Mouse (Mus musculus): Measurements from ENCODE around the gene Kat2a. TPM values are rescaled to one million over a fixed set of nuclear protein-coding genes. Genes with fewer than 3 reads are reported as not detected.

Kat2a gene
- 11.0 and 11.5 TPM in 2 replicates for total RNA-seq (2015)
- 8.7 and 9.0 TPM in 2 replicates for total RNA-seq (2017)

DNA sequence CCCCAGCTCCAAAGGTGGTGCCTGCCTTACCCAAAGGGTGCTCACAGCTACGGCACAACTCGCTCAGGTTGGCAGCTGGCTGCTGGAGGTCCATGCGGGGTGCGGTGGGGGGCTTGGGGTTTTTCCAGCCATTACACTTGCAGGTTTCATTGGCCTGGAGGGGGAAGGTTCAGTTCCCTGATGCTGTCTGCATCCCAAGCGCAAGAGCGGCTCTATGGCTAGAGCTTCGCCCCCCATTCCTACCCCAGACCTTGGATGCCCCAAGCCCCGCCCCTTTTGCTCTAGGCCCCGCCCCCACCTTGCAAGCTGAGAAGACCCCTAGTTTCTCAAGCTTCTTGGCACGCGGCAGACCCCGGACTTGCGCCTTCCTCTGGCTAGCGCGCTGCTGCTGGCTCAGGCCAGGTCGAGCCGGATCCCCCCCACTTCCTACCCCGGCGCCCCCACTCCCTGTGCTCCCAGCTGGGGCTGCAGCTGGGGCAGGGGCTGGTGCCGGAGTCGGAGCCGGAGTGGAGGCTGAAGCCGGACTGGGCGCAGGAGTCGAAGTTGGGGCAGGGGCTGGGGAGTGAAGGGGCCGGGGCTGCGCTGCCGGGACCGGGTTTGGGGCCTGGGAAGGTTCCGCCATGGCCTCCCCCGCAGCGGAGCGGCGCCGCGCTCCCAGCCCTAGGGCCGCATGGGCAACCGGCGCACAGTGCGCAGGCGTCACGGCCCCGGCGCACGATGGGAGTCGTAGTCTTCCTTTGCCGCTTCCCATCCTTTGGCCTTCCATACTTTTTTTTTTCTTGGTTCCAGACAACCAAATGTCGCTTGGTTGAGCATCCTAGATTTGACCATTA lies at the start of gene Kat2a:
Gene Kat2a (minus strand): TSS at position 683 of the 833 bp plus-strand sequence.
- ATAC-seq (ENCODE audit: poor library complexity, severe bottlenecking) = peak; percentile 56

DNA sequence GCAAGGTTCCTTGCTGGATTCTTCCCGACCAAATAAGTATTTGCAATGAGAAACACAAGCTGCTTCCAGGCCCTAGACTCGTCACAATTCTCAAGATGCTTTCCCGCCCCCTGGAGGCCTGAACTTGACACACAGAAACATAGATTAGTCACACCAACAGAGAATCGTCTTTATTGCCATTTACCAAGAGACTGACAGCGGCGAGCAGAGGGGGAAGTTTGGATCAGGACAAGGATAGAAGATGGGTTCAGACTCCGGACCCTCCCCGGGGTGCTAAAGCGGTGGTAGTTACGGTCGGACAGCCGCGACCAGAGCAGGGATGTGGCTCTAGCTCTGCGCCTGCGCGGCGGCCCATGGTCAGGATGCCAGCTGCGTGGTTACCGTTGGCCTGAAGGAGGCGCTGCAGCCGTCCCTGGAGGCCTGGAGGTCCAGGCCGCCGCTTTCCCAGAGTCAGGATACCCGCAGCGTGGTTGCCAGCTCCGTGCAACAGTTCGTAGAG lies 49.3 kb upstream of the Kat2a start:
- ATAC-seq (ENCODE audit: poor library complexity, severe bottlenecking) = peak; percentile 86

- ATAC-seq (ENCODE audit: poor library complexity, severe bottlenecking) = peak; percentile 70
Measured at GRCm38 (mm10) chr11:100759611-100760233, 47.5 kb upstream of the Kat2a start, which contains the start of gene Kcnh4. Gene Kcnh4 (minus strand): TSS chr11:100759942.

DNA sequence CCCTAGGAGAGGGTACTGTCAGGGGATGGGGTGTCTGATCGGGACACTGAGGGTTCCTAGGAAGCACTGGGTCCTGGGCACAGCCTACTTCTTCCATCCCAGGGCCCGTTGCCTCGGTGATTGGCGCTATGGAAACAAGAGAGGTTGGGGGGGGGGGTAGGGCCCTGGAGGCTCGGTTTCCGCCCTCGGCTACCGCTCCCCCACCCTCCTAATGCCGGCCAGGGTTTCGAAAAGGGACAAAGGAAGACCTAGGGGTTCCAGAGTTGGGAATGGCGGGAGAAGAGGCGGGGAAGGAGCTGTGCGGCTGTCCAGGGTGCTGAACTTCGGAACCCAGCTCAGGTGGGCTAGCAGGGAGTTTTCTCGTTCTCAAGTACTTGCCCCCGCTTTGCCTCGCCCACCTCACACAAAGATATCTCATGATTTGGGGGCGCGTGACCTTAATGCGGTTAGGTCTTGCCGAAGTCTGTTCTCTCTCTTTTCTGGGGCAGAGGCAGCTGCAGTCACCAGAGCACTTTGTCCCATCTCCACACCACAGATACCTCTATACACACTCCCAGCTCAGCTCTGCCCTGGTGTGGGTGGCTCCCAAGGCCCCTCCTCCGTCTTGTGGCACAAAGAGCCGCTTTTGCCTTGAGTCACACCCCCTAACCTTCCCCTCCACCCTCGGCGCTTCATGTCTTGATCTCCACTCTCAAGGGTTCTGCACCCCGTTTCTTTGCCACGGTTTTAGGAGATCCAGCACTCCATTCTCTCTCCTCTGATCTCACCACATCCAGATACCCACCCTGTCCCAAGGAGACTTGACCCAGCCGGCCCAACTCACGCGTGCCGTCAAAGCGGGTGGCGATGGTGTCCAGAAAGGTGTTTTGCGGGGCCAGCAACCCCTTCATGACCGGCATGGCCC lies 46.7 kb upstream of the Kat2a start:
- ATAC-seq (ENCODE audit: poor library complexity, severe bottlenecking) = no peak

DNA sequence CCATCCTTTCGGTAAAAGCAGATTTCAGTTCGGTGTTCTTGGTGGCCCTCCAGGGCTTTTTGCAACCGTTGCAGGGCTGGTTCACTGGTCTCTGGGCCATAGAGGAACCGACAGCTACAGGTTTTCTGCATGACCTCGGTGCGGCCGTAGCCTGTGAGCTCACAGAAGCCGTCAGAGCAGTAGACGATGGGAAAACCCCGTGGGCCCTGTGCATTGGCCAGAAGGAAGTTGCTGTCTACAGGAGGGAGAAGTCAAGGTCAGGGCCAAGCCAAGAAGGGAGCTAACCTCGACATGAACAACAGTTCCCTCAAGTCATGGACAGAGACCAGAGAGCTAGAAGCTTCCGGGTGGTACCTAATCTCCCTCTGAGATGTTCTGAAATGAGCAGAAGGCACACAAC lies 45.3 kb upstream of the Kat2a start:
- no peak for ATAC-seq (ENCODE audit: poor library complexity, severe bottlenecking)

DNA sequence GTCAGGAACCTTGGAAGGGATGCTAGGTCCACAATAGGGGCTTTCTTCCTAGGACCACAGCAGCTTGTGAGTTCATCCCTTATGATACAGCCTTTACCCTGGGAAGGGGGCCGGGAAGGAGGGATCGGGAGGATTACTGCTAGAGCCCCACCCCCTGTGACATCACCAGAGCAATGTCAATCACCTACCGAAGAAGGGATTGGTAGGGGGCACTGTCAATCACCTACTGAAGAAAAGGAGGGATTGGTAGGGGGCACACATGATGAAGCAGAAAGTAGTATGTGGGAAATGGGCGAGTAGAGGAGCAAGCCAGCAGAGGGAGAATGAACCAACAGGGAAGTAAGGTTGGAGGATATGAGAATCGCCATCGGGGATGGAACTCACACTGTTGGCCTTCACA lies 44.2 kb upstream of the Kat2a start:
- no peak for ATAC-seq (ENCODE audit: poor library complexity, severe bottlenecking)

GRCm38 (mm10) chr11:100754693-100755057 lies 42.4 kb upstream of the Kat2a start:
- no peak for ATAC-seq (ENCODE audit: poor library complexity, severe bottlenecking)

GRCm38 (mm10) chr11:100754021-100754692 lies 41.9 kb upstream of the Kat2a start:
- ATAC-seq (ENCODE audit: poor library complexity, severe bottlenecking) = no peak

DNA sequence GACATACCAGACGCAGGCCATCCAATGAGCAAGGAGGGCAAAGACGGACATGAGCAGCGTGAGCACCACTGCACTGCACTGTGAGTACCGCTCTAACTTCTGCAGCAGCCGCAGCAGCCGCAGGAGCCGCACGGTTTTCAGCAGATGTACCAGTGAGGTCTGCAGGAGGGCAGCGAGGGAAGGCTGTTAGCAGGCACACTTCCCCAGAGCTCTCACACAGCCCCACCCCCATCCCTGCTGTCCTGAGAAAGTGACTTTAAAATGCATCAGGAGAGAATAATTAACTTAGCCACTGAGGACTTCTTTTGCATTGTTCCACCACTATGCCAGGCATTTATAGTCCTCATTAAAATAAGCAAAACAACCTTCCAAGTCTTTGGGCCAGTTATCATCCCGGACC lies 40.0 kb upstream of the Kat2a start:
- no peak for ATAC-seq (ENCODE audit: poor library complexity, severe bottlenecking)

DNA sequence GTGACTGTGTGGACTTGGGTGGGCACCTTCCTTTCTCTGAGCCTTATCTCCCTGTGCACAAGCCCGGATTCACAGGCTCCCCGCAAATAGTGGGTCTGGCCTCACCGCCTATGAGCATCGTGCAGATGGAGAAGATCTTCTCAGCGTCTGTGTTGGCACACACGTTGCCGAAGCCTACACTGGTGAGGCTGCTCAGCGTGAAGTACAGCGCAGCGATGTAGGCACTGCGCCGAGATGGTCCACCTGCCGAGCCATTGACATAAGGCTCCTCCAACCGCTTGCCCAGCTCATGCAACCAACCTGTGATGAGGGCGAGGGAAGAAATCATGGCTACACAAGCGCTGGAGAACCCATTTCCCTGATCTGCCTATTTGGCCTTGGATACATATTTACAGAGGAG lies 37.9 kb upstream of the Kat2a start:
- no peak for ATAC-seq (ENCODE audit: poor library complexity, severe bottlenecking)

- no peak for ATAC-seq (ENCODE audit: poor library complexity, severe bottlenecking)
Measured at GRCm38 (mm10) chr11:100749469-100749868, 37.2 kb upstream of the Kat2a start.

- no peak for ATAC-seq (ENCODE audit: poor library complexity, severe bottlenecking)
Measured at GRCm38 (mm10) chr11:100748620-100749019, 36.4 kb upstream of the Kat2a start.

GRCm38 (mm10) chr11:100747114-100747513 lies 34.8 kb upstream of the Kat2a start:
- no peak for ATAC-seq (ENCODE audit: poor library complexity, severe bottlenecking)

- no peak for ATAC-seq (ENCODE audit: poor library complexity, severe bottlenecking)
Measured at GRCm38 (mm10) chr11:100746546-100746945, 34.3 kb upstream of the Kat2a start.

DNA sequence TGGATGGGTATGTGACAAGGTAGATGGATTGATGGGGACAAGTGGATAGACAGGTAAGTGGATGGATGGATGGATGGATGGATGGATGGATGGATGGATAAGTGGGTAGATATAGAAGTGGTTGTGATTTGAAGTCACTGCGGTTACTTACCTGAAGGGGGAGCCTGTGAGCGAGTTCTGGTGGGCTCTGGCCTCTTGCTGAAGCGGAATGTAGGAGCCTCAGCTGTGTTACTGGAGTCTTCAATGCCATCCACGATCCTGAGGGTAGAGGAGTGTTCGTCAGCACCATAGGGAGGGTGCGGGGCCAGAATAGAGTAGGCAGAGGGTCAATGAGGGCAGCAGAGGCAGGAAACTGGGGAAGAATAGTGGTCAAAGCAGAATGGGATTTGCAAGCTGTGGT lies 32.8 kb upstream of the Kat2a start:
- peak; percentile 78 for ATAC-seq (ENCODE audit: poor library complexity, severe bottlenecking)

GRCm38 (mm10) chr11:100741348-100741747 lies 29.1 kb upstream of the Kat2a start:
- no peak for ATAC-seq (ENCODE audit: poor library complexity, severe bottlenecking)

DNA sequence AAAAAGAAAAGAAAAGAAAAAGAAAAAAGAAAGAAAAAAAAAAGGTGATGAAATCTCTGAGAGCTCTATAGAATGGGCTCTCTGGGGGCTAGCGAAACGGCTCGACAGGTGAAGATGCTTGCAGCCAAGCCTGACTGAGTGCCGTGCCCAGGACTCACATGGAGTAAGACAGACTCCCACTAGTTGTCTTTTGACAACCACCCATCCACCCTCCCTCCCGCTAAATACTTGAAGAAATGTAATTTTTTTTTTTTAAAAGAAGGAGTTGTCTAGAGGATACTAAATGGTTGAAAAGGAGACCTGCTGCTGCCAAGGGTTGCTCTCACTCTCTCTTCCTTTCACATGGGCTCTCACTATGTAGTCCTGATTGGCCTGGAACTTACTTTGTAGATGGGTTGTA lies 26.5 kb upstream of the Kat2a start:
- ATAC-seq (ENCODE audit: poor library complexity, severe bottlenecking) = no peak

- ATAC-seq (ENCODE audit: poor library complexity, severe bottlenecking) = peak; percentile 96
Measured at GRCm38 (mm10) chr11:100738066-100738604, 25.9 kb upstream of the Kat2a start, which contains the start of gene Rab5c. Gene Rab5c (minus strand): TSS chr11:100738215.

DNA sequence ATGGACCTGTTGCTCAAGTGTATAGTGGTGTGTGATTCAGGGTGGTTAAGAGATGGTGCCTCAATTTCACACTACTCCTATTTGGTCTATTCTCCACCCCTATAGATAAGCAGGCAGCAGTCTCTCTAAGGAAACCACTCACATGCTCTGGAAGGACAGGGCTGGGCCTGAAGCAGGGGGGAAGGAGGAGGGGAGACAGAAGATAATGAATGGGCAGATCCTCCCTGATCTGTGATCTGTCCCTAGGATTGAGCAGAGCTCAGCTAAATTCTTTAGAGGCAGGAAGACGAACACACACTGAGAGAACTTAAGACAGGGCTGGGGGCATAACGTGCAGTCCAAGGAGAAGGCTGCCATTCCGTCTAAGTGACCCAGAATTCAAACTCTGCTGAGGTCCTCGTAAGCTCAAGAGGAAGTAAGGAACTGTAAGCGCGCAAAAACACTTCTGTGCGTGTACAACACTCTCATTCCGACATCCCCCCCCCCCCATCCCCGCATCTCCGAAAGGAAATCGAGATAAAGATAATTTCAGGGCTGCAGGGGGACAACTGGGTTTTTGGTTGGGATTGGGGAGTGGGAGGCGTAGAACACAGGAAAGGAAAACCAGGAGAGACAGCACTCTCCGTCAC lies 25.0 kb upstream of the Kat2a start:
- ATAC-seq (ENCODE audit: poor library complexity, severe bottlenecking) = no peak

- ATAC-seq (ENCODE audit: poor library complexity, severe bottlenecking) = no peak
Measured at GRCm38 (mm10) chr11:100736746-100737080, 24.4 kb upstream of the Kat2a start.
